8 mouse cellular contexts compared by ENCODE assay signal in genomic region chr6:43254193-43254926, GRCm38 (mm10). TPM values are rescaled to one million over a fixed set of nuclear protein-coding genes. Genes with fewer than 3 reads are reported as not detected.
DNase-seq lines count a peak whose midpoint lies in the region; ATAC-seq and TF ChIP-seq lines count a peak whose summit lies in the region.

No protein-coding gene starts in this region.

- H3K27me3 ChIP-seq in forebrain, postnatal 0 days (ENCODE audit: insufficient read depth, low read length) = no peaks in the 10 kb centered on the region
- no peaks in the 10 kb centered on the region for H3K27me3 ChIP-seq in forebrain, embryonic 11.5 days (ENCODE audit: control insufficient read depth, insufficient read depth, low read length)

- no peaks in the 10 kb centered on the region for H3K36me3 ChIP-seq in forebrain, postnatal 0 days (ENCODE audit: insufficient read depth)
- H3K36me3 ChIP-seq in forebrain, embryonic 11.5 days (ENCODE audit: control insufficient read depth, insufficient read depth, low read length) = no peaks in the 10 kb centered on the region

- no peak for DNase-seq in forebrain, postnatal 0 days
- no peak for DNase-seq in forebrain, embryonic 11.5 days (ENCODE audit: low spot score)
- peak; percentile 14 for DNase-seq in thymus, postnatal 14 days
- no peak for DNase-seq in thymus, postnatal 4 days
- peak; percentile 15 to 17 for DNase-seq in kidney, adult 8-10 months
- no peak for DNase-seq in frontal cortex, postnatal 25 days (ENCODE audit: low spot score in 2 of 2)
- DNase-seq in neural tube, embryonic 10.5 days (ENCODE audit: extremely low spot score, low spot score) = no peak

- no peak overlapping the region for H3K4me3 ChIP-seq in forebrain, postnatal 0 days (ENCODE audit: low read depth, low read length)
- no peak overlapping the region for H3K4me3 ChIP-seq in forebrain, embryonic 11.5 days (ENCODE audit: low read depth, low read length)

- 69% methylated on average over 7 of the region's 7 CpGs for WGBS in forebrain, postnatal 0 days
- WGBS in forebrain, embryonic 11.5 days = 65% methylated on average over 7 of the region's 7 CpGs

- H3K9ac ChIP-seq in forebrain, postnatal 0 days = no peak overlapping the region
- H3K9ac ChIP-seq in forebrain, embryonic 11.5 days (ENCODE audit: low read length) = no peak overlapping the region

- H3K9me3 ChIP-seq in forebrain, postnatal 0 days (ENCODE audit: low read length) = no peaks in the 10 kb centered on the region
- no peaks in the 10 kb centered on the region for H3K9me3 ChIP-seq in forebrain, embryonic 11.5 days (ENCODE audit: control insufficient read depth, low read length)

- H3K27ac ChIP-seq in forebrain, postnatal 0 days (ENCODE audit: low read depth, low read length) = no peak overlapping the region
- no peak overlapping the region for H3K27ac ChIP-seq in forebrain, embryonic 11.5 days (ENCODE audit: low read depth, low read length)

- ATAC-seq in forebrain, postnatal 0 days = no peak
- no peak for ATAC-seq in forebrain, embryonic 11.5 days (replicated peaks; ENCODE audit: low FRiP score)
- no peak for ATAC-seq in megakaryocyte, adult 5-6 weeks (ENCODE audit: poor library complexity, severe bottlenecking)

- no peaks in the 10 kb centered on the region for H3K4me1 ChIP-seq in forebrain, postnatal 0 days (ENCODE audit: insufficient read depth)
- H3K4me1 ChIP-seq in forebrain, embryonic 11.5 days (replicated peaks; ENCODE audit: control insufficient read depth, insufficient read depth, low read length) = no peaks in the 10 kb centered on the region

- H3K4me2 ChIP-seq in forebrain, postnatal 0 days (ENCODE audit: low read depth) = no peak overlapping the region
- H3K4me2 ChIP-seq in forebrain, embryonic 11.5 days (ENCODE audit: low read depth, low read length, severe bottlenecking) = no peak overlapping the region

- TF ChIP-seq CTCF in forebrain, postnatal 0 days (IDR thresholded peaks at IDR 0.05; ENCODE audit: low read depth) = peak; percentile 50

RNA-seq across cellular contexts. Expression of gene Arhgef5, which starts 11.0 kb away (rescaled TPM):
- 2.3 and 3.3 TPM in 2 replicates for total RNA-seq in forebrain, postnatal 0 days (2014; rRNA removed)
- polyA plus RNA-seq in forebrain, postnatal 0 days (2015; fragmentation: Nextera tagmentation; extraction: Ambion mirVana) = 1.3 and 1.6 TPM in 2 replicates
- polyA plus RNA-seq in forebrain, embryonic 11.5 days (2014; fragmentation: Nextera tagmentation; extraction: Ambion mirVana) = 2.2 and 2.9 TPM in 2 replicates
- total RNA-seq in megakaryocyte, adult 5-6 weeks (2015) = 0.18 and 0.40 TPM in 2 replicates
- 0.24 and 0.33 TPM in 2 replicates for total RNA-seq in megakaryocyte, adult 5-6 weeks (2017)

RNA-seq across cellular contexts. Expression of gene Olfr47, which starts 23.0 kb away (rescaled TPM):
- not detected in 2 replicates for total RNA-seq in forebrain, postnatal 0 days (2014; rRNA removed)
- not detected in 2 replicates for polyA plus RNA-seq in forebrain, postnatal 0 days (2015; fragmentation: Nextera tagmentation; extraction: Ambion mirVana)
- polyA plus RNA-seq in forebrain, embryonic 11.5 days (2014; fragmentation: Nextera tagmentation; extraction: Ambion mirVana) = not detected in 2 replicates
- total RNA-seq in megakaryocyte, adult 5-6 weeks (2015) = not detected in 2 replicates
- total RNA-seq in megakaryocyte, adult 5-6 weeks (2017) = not detected in 2 replicates

RNA-seq across cellular contexts. Expression of gene Olfr434, which starts 41.5 kb away (rescaled TPM):
- not detected in 2 replicates for total RNA-seq in forebrain, postnatal 0 days (2014; rRNA removed)
- polyA plus RNA-seq in forebrain, postnatal 0 days (2015; fragmentation: Nextera tagmentation; extraction: Ambion mirVana) = not detected in 2 replicates
- polyA plus RNA-seq in forebrain, embryonic 11.5 days (2014; fragmentation: Nextera tagmentation; extraction: Ambion mirVana) = not detected in 2 replicates
- not detected in 2 replicates for total RNA-seq in megakaryocyte, adult 5-6 weeks (2015)
- not detected in 2 replicates for total RNA-seq in megakaryocyte, adult 5-6 weeks (2017)

RNA-seq across cellular contexts. Expression of gene Nobox, which starts 55.0 kb away (rescaled TPM):
- total RNA-seq in forebrain, postnatal 0 days (2014; rRNA removed) = not detected in 2 replicates
- 0.12 TPM in 1 of 2 replicates, not detected in the other for polyA plus RNA-seq in forebrain, postnatal 0 days (2015; fragmentation: Nextera tagmentation; extraction: Ambion mirVana)
- not detected in 2 replicates for polyA plus RNA-seq in forebrain, embryonic 11.5 days (2014; fragmentation: Nextera tagmentation; extraction: Ambion mirVana)
- not detected in 2 replicates for total RNA-seq in megakaryocyte, adult 5-6 weeks (2015)
- not detected in 2 replicates for total RNA-seq in megakaryocyte, adult 5-6 weeks (2017)

RNA-seq across cellular contexts. Expression of gene Olfr435, which starts 57.4 kb away (rescaled TPM):
- not detected in 2 replicates for total RNA-seq in forebrain, postnatal 0 days (2014; rRNA removed)
- not detected in 2 replicates for polyA plus RNA-seq in forebrain, postnatal 0 days (2015; fragmentation: Nextera tagmentation; extraction: Ambion mirVana)
- polyA plus RNA-seq in forebrain, embryonic 11.5 days (2014; fragmentation: Nextera tagmentation; extraction: Ambion mirVana) = not detected in 2 replicates
- total RNA-seq in megakaryocyte, adult 5-6 weeks (2015) = not detected in 2 replicates
- total RNA-seq in megakaryocyte, adult 5-6 weeks (2017) = not detected in 2 replicates

Comparison
In these comparisons a context has a peak if more than half of its experiments do, and no peak if none do; other contexts are left out.
1. DNase-seq: peak in thymus, postnatal 14 days (single experiment) and kidney, adult 8-10 months (2 of 2); none in forebrain, postnatal 0 days (single experiment), forebrain, embryonic 11.5 days (single experiment), thymus, postnatal 4 days (single experiment), frontal cortex, postnatal 25 days (0 of 2) and neural tube, embryonic 10.5 days (single experiment).